Mouse (Mus musculus) frontal cortex, adult (tissue): ENCODE results near the gene Tnfsf8.
A peak's percentile ranks its signal among the peaks of the same experiment; 100 is the strongest.

ENCODE experiments used
- ATAC-seq: cut with Nextera tagmentation; 2 replicates; pipeline ENCODE4 v1.9.2; 2017; ENCODE audit warnings: mild to moderate bottlenecking, moderate library complexity, mixed read lengths; ENCODE audit not compliant: low TSS enrichment

The Tnfsf8 gene

GRCm38 (mm10) chr4:63860688-63861540 is at the start of gene Tnfsf8:
Tnfsf8 (minus strand) TSS chr4:63861347.
- peak; percentile 34; the same call in 1 of the 2 replicates for ATAC-seq

DNA sequence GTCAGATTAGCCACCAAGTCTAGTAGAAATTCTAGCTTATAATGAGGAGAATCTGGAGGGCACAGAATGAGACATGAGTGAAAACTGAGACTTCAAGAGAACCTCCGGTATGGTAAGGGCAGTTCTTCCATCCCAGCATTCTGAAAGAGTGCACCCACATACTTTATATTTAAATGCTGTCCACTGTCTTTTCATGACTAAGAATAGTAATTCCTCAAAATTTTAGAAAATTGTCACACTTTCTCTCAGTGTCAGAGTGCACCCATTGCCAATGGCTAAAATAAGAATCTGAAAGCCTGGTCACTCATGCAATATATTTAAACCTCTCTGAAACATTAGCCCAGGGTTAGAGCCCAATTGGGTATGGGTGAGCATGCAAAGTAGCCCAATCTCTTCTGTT is 47.4 kb upstream of the Tnfsf8 start:
- no peak for ATAC-seq

GRCm38 (mm10) chr4:63907473-63907872 is 46.3 kb upstream of the Tnfsf8 start:
- no peak for ATAC-seq

- ATAC-seq, result no peak
These were observed 44.9 kb upstream of the Tnfsf8 start for GRCm38 (mm10) chr4:63906050-63906449.

DNA sequence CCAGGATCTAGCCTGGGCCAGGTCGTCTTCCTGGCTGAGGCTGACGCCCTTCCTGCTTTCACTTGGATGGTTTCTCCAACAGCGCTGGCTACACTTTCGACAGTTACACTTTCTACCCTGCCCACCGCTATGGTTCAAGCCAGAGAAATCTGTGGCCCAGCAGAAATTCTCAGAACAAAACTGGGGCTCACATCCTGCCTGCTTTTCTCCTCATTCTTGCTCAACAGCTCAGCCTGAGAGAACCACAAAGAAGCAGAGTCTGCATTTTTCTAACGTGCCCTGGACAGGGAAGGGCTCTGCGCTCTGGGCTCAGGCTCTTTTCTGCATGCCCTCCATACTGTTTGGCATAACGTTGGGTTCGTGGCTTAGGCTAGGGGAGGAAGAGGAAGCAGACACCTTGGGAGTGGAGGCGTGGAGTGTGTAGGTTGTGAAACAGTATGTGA is 38.0 kb upstream of the Tnfsf8 start:
- peak; percentile 62; the same call in 1 of the 2 replicates for ATAC-seq

DNA sequence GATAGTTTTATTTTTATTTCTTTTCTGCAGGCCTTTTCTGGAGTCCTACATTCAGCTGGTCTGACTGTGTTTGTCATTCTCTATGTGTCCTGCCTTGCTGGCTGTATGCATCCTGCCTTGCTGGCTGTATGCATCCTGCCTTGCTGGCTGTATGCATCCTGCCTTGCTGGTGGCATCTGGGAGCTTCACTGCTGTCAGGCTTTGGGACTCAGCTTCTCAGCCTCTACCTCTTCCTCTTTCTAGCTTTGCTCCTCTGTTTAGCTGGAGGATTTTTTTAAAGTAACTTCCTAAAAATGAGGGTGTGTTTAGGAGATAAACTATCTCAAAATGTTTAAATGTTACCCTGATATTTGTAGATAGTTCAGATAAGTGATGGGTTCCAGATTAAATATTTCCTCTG is 36.0 kb upstream of the Tnfsf8 start:
- ATAC-seq, result no peak

DNA sequence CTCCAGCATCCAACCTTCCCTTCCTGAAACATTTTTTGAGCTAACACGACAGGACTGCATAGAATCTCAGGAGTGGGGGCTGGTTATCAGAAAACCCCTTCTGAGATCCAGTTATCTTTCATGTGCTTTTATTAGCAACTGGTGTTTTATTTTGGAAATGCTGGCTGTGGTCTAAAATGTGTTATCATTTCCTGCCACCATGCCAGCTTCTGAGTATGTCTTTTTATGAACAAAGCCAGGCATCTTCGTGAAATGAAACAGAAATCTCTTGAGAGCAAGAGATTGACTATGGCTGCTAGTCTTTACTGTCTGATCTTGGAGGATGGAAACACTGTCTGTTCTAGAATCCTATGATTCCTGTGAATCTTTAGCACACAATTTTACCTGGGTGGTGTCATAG is 25.0 kb upstream of the Tnfsf8 start:
- no peak for ATAC-seq

DNA sequence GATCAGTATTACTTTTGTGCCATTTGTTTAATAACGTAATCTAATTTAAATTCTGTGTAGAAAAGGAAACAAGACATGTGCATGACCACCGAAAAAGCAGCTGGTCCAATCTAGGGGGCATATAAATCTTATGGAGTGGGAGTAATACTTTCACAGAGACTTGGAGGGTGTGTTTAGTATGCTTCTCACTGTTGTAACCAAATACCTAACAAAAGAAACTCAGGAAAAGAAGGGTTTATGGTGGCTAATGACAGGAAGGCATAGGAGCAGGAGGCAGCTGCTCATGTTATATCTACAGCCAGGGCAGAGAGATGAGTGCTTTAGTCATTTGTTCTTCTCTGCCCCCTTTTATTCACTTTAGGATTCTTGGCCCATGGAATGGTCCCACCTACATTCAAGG is 15.6 kb upstream of the Tnfsf8 start:
- ATAC-seq, result no peak

GRCm38 (mm10) chr4:63875480-63875879 is 14.3 kb upstream of the Tnfsf8 start:
- ATAC-seq, result no peak

DNA sequence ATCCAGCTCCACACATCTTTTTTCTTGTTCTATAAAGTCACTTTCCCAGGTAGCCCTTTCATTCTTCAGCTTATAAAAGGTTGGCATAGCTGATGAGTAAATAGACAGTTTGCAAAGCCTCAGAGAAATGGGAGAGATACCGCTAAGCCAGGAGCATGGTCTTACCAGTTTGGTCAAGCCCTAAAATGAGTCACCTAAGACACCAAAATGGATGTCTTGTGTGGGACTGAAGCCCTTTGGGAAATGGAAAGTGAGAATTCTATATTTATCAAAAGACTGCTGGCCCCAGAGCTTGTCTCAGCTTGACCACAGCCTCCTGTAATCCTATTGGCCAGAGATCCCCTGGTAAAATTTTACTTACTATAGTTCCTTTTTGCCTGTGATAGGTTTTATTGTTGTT is 9.5 kb upstream of the Tnfsf8 start:
- ATAC-seq, result no peak

GRCm38 (mm10) chr4:63868770-63869169 is 7.6 kb upstream of the Tnfsf8 start:
- ATAC-seq, result no peak

GRCm38 (mm10) chr4:63862953-63863352 is 1.8 kb upstream of the Tnfsf8 start:
- ATAC-seq, result no peak

DNA sequence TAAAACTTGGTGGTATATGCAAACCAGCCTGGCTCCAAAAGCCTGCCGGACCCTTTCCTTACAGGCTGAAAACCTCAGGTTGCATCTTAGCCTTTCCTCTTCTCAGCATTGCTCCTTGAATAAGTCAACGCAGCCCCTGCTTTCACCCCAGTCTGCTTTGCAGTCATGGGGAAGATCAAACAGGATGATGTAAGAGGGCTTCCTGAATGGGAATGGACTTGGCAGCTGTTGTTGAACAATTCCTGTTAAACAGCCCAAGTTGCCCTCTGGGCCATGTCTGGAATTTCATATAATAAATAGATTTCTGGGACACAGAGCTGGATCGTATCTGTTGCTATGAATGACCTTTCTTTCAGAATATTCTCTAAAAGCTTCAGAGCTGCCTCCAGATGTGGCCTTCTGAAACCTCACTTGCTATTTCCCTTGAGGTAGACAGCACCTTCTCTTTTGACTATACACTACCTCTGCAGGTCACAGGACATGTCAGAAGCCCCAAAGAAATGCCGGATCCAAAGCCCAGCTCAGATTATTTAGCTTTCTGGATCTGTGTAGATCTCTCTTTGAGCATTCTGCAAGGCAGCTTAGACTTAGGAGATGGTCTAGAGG is 1.0 kb upstream of the Tnfsf8 start:
- ATAC-seq, result no peak

GRCm38 (mm10) chr4:63860236-63860635 is 911 bp downstream of the Tnfsf8 start:
- no peak for ATAC-seq

DNA sequence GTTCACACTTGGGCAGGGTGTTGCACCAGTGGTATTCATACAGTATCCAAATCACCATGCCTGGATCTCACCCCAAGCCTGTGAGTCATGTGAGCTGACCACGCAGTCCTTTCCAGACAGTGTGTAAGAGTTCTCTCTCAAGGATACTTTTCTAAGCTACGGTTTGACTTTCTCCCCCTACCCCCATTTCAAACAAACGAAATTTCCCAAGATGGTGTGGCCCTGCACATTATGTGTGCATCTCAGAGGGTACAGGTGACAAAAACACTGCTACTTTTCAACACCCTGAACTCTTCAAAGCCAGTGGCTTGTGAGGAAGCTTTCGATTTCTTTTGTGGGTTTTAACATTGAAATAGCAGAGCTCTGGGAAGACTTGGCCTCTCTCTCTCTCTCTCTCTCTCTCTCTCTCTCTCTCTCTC is 1.4 kb downstream of the Tnfsf8 start:
- ATAC-seq, result no peak

DNA sequence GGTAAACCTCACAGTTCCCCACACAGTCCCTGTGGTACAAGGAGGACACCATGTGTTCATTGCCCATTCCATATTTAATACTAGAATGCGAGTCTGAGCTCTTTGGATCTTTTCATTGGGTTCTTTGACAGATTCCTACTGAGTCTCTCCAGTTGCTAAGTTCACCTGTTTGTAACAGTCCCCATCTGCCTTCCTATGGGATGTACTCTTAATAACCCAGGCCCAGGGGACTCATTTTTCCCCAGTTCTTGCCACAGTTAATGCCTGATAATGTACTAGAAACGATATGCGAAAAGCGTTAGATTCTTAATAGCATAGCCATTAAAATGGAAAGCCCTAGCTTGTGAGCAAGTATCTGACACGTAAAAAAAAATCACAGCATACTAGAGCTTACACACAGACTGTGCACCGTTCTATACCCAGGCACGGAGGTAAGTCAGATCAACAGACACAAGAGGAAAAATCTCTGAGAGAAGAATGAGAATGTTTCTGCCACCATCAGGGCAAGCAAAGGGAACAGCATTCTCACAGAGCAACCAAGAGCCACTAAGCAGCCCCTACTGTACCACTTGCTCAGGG is 2.4 kb downstream of the Tnfsf8 start:
- ATAC-seq, result no peak

GRCm38 (mm10) chr4:63856764-63857163 is 4.4 kb downstream of the Tnfsf8 start:
- no peak for ATAC-seq

GRCm38 (mm10) chr4:63853782-63854386 is 7.3 kb downstream of the Tnfsf8 start:
- no peak for ATAC-seq

- ATAC-seq, result no peak
These were observed 11.1 kb downstream of the Tnfsf8 start for GRCm38 (mm10) chr4:63850082-63850481.

GRCm38 (mm10) chr4:63846881-63847597 is 14.1 kb downstream of the Tnfsf8 start:
- peak; percentile 57; the same call in 1 of the 2 replicates for ATAC-seq

GRCm38 (mm10) chr4:63845760-63846159 is 15.4 kb downstream of the Tnfsf8 start:
- ATAC-seq, result no peak

GRCm38 (mm10) chr4:63843924-63844323 is 17.2 kb downstream of the Tnfsf8 start:
- ATAC-seq, result peak; percentile 84
